Mouse (Mus musculus) forebrain, embryonic 15.5 days (tissue): ENCODE measurements at regions not wholly inside any gene's neighbourhood (a gene's known extent, or its start where the extent isn't known, plus 50 kb on each side); places are given as distances from the start of the nearest gene placed in this dataset.
A peak's percentile ranks its signal among the peaks of the same experiment; 100 is the strongest.

Experiments
- ATAC-seq: fragments of 200-750 bp; cut with Nextera tagmentation; replicated peaks from 2 replicates; pipeline ENCODE4 v1.8.0; 2017; ENCODE audit warnings: mild to moderate bottlenecking, moderate TSS enrichment, moderate library complexity
- H3K27ac ChIP-seq: fragments of 300-500 bp; sonication (generic); replicated peaks from 2 replicates; pipeline ENCODE4 v1.5.1; 2015; ENCODE audit warnings: mild to moderate bottlenecking, inconsistent platforms
- H3K27me3 ChIP-seq: fragments of 300-500 bp; sonication (generic); 2 replicates; pipeline ENCODE4 v1.6.1; 2015; ENCODE audit warnings: inconsistent platforms
- H3K36me3 ChIP-seq: fragments of 300-500 bp; sonication (generic); 2 replicates; pipeline ENCODE4 v1.6.1; 2015; ENCODE audit warnings: mild to moderate bottlenecking, inconsistent platforms
- H3K4me1 ChIP-seq: fragments of 300-500 bp; sonication (generic); 2 replicates; pipeline ENCODE4 v1.6.1; 2015; ENCODE audit warnings: inconsistent platforms
- H3K4me2 ChIP-seq: fragments of 300-500 bp; sonication (generic); replicated peaks from 2 replicates; pipeline ENCODE4 v1.6.1; 2015; ENCODE audit warnings: mild to moderate bottlenecking, inconsistent platforms
- H3K4me3 ChIP-seq: fragments of 300-500 bp; sonication (generic); 2 replicates; pipeline ENCODE4 v1.5.1; 2015; ENCODE audit warnings: mild to moderate bottlenecking, inconsistent platforms
- H3K9ac ChIP-seq: fragments of 300-500 bp; sonication (generic); replicated peaks from 2 replicates; pipeline ENCODE4 v1.6.1; 2015; ENCODE audit warnings: mild to moderate bottlenecking, inconsistent platforms
- H3K9me3 ChIP-seq: fragments of 300-500 bp; sonication (generic); 2 replicates; pipeline ENCODE4 v1.6.1; 2016; ENCODE audit warnings: inconsistent platforms
- WGBS: fragments of 180-500 bp; shearing (Covaris S2); methylation state at CpG from one replicate; pipeline ENCODE4 v1.1.7; 2015; ENCODE audit warnings: mixed read lengths; 5-methylcytosine and 5-hydroxymethylcytosine counted together

- H3K36me3 ChIP-seq: no peaks in the 10 kb centered on the region
- H3K27ac ChIP-seq: no peak overlapping the region
- 63% methylated on average over 12 of the region's 12 CpGs for WGBS
- no peak overlapping the region for H3K4me3 ChIP-seq
- no peak for ATAC-seq
- H3K4me2 ChIP-seq: no peak overlapping the region
- no peak overlapping the region for H3K9ac ChIP-seq
- no peaks in the 10 kb centered on the region for H3K9me3 ChIP-seq
- no peaks in the 10 kb centered on the region for H3K27me3 ChIP-seq
- H3K4me1 ChIP-seq: no peaks in the 10 kb centered on the region
These were observed 108.0 kb upstream of the Bach2 start for GRCm38 (mm10) chr4:32130594-32130993.

DNA sequence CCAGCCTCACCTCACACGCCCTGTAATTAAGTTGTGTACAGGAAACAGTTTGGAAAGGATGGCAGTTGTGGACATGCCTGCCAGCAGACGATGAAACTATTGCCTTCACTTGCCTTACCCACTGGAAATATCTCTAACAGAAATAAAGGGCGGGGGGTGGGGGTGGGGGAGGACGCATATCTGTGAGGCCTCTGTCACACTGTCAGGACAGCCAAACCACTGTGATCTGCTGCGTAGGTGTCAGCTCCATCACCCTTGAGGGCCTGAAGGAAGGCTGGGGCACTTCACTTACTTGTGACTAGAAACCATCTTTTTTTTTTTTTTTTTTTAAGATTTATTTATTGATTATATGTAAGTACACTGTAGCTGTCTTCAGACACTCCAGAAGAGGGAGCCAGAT lies 106.8 kb upstream of the Bach2 start:
- no peak for ATAC-seq
- H3K9ac ChIP-seq: no peak overlapping the region
- H3K27me3 ChIP-seq: no peaks in the 10 kb centered on the region
- H3K4me1 ChIP-seq: no peaks in the 10 kb centered on the region
- H3K9me3 ChIP-seq: no peaks in the 10 kb centered on the region
- H3K4me3 ChIP-seq: no peak overlapping the region
- H3K4me2 ChIP-seq: no peak overlapping the region
- 93% methylated on average over 5 of the region's 5 CpGs for WGBS
- no peak overlapping the region for H3K27ac ChIP-seq
- H3K36me3 ChIP-seq: no peaks in the 10 kb centered on the region

DNA sequence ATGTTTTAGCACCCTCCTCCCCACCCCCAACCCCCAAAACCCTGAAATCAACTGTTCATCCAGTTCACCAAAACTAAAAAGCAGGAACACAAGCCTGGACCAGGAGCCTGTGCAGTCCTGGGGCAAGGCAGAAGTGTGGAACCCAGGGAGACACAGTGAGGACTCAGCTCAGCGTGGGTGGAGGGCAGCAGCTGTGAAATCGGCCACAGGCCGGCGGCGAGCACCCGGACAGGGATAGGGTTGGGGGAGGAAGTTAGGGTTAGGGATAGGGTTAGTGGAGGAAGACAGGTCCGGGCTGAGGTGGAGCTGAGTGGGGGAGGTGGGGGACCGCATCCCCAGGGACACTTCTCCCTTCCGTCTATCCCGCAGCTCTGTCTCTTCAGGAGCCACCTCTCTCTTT lies 102.5 kb upstream of the Bach2 start:
- Histone ChIP-seq H3K4me3 (no peak overlapping the region), H3K36me3 (no peaks in the 10 kb centered on the region), H3K4me2 (no peak overlapping the region), H3K27me3 (no peaks in the 10 kb centered on the region), H3K27ac (no peak overlapping the region), H3K9ac (no peak overlapping the region), H3K9me3 (no peaks in the 10 kb centered on the region), H3K4me1 (peaks cover 5% of the 10 kb centered on the region; the same call in 1 of the 2 replicates)
- 76% methylated on average over 7 of the region's 10 CpGs for WGBS
- no peak for ATAC-seq

- Histone ChIP-seq H3K27me3 (no peaks in the 10 kb centered on the region), H3K9ac (no peak overlapping the region), H3K9me3 (no peaks in the 10 kb centered on the region), H3K4me3 (no peak overlapping the region), H3K4me2 (no peak overlapping the region), H3K4me1 (peaks cover 5% of the 10 kb centered on the region; the same call in 1 of the 2 replicates), H3K36me3 (no peaks in the 10 kb centered on the region), H3K27ac (no peak overlapping the region)
- no peak for ATAC-seq
These were observed 101.4 kb upstream of the Bach2 start for GRCm38 (mm10) chr4:32137243-32137642.

GRCm38 (mm10) chr4:32137966-32138365 lies 100.6 kb upstream of the Bach2 start:
- no peak overlapping the region for H3K27ac ChIP-seq
- no peak overlapping the region for H3K4me3 ChIP-seq
- H3K27me3 ChIP-seq: no peaks in the 10 kb centered on the region
- H3K4me2 ChIP-seq: no peak overlapping the region
- peaks cover 5% of the 10 kb centered on the region; the same call in 1 of the 2 replicates for H3K4me1 ChIP-seq
- 0 out of 2 replicates have a peak, but pooled peaks have one; percentile 46 for ATAC-seq
- WGBS: 52% methylated on average over 10 of the region's 10 CpGs
- H3K36me3 ChIP-seq: no peaks in the 10 kb centered on the region
- no peaks in the 10 kb centered on the region for H3K9me3 ChIP-seq
- no peak overlapping the region for H3K9ac ChIP-seq

- Histone ChIP-seq H3K9ac (no peak overlapping the region), H3K9me3 (no peaks in the 10 kb centered on the region), H3K4me2 (no peak overlapping the region), H3K4me1 (peaks cover 5% of the 10 kb centered on the region; the same call in 1 of the 2 replicates), H3K4me3 (no peak overlapping the region), H3K27ac (no peak overlapping the region), H3K27me3 (no peaks in the 10 kb centered on the region), H3K36me3 (no peaks in the 10 kb centered on the region)
- 75% methylated on average over 6 of the region's 6 CpGs for WGBS
- ATAC-seq: no peak
These were observed 99.0 kb upstream of the Bach2 start for GRCm38 (mm10) chr4:32139586-32139985.

DNA sequence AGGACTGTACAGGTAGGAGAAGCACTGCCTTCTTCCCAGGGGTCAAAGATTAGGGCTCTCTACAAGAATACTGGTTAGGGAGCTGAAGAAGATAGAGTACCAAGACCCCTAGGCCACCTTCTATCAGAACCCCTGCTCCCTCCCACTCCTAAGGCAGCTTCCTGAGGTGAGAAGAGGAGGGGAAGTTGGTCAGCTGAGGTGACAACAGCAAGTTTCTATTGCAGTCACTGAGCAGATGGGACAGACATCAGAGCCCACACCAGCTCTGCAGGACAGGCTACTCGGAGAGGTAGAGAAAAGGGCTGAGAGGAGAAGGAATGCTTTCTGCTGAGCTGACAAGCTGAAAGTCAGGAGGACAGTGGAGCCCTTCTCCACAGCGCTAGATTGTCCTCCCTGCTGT lies 98.5 kb upstream of the Bach2 start:
- Histone ChIP-seq H3K36me3 (no peaks in the 10 kb centered on the region), H3K9me3 (no peaks in the 10 kb centered on the region), H3K27ac (no peak overlapping the region), H3K27me3 (no peaks in the 10 kb centered on the region), H3K4me2 (no peak overlapping the region), H3K4me1 (peaks cover 5% of the 10 kb centered on the region; the same call in 1 of the 2 replicates), H3K4me3 (no peak overlapping the region), H3K9ac (no peak overlapping the region)
- WGBS: 84% methylated on average over 2 of the region's 2 CpGs
- ATAC-seq: no peak

DNA sequence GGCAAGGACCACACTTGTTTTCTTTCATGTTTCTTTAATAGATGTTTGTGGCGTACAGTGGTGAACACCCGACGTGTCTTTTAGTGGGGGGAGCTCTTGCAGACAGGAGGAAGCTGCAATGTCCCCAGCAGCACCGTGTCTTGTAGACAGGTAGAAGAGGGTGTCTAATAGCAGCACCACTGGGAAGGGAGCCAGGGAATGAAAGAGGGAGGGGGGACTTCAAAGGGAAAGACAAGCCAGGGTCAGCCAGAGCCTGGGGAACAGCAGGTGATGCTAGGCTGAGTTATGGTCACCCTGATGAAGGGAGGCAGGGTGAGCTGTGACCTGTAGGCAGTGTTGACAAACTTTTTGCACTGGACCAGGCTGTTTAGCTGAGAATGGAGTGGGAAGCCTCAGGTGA lies 96.4 kb upstream of the Bach2 start:
- no peak overlapping the region for H3K9ac ChIP-seq

GRCm38 (mm10) chr4:32147146-32147545 lies 91.5 kb upstream of the Bach2 start:
- Histone ChIP-seq H3K9ac (no peak overlapping the region), H3K4me2 (no peak overlapping the region), H3K4me1 (no peaks in the 10 kb centered on the region), H3K36me3 (no peaks in the 10 kb centered on the region), H3K4me3 (no peak overlapping the region), H3K27me3 (no peaks in the 10 kb centered on the region), H3K27ac (no peak overlapping the region), H3K9me3 (no peaks in the 10 kb centered on the region)
- ATAC-seq: no peak
- WGBS: 41% methylated on average over 1 of the region's 1 CpGs

More for the DNA sequence above, 96.4 kb upstream of the Bach2 start:
- no peaks in the 10 kb centered on the region for H3K27me3 ChIP-seq
- H3K36me3 ChIP-seq: no peaks in the 10 kb centered on the region
- WGBS: 62% methylated on average over 4 of the region's 4 CpGs
- peaks cover 5% of the 10 kb centered on the region; the same call in 1 of the 2 replicates for H3K4me1 ChIP-seq
- no peaks in the 10 kb centered on the region for H3K9me3 ChIP-seq
- H3K4me2 ChIP-seq: no peak overlapping the region
- ATAC-seq: no peak
- H3K4me3 ChIP-seq: no peak overlapping the region
- no peak overlapping the region for H3K27ac ChIP-seq

DNA sequence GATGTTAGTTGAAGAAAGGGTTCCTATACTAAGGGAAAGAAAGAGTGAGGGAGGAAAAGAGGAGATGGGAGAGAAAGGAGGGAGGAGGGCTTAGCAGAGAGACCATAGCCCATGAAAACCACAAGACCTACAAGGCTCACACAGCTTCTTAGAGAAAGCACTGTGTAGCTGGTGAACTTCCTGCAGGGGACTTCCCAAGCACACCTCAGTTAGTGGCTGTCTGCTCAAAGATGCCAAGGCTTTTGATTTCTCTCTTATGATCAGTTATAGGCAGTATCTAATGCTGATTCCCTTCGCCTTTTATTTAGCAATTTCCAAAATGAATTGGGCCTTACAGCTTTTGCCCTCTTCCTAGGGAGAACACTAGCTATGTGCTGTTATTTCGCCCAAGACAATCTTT lies 90.0 kb upstream of the Bach2 start:
- Histone ChIP-seq H3K9ac (no peak overlapping the region), H3K27me3 (no peaks in the 10 kb centered on the region), H3K4me1 (no peaks in the 10 kb centered on the region), H3K4me2 (no peak overlapping the region), H3K9me3 (no peaks in the 10 kb centered on the region), H3K4me3 (no peak overlapping the region), H3K27ac (no peak overlapping the region), H3K36me3 (no peaks in the 10 kb centered on the region)
- no peak for ATAC-seq
- 88% methylated on average over 2 of the region's 2 CpGs for WGBS

- H3K9me3 ChIP-seq: no peaks in the 10 kb centered on the region
- no peak for ATAC-seq
- H3K9ac ChIP-seq: no peak overlapping the region
- H3K4me1 ChIP-seq: no peaks in the 10 kb centered on the region
- H3K4me2 ChIP-seq: no peak overlapping the region
- no peak overlapping the region for H3K27ac ChIP-seq
- no peak overlapping the region for H3K4me3 ChIP-seq
- no peaks in the 10 kb centered on the region for H3K36me3 ChIP-seq
- 83% methylated on average over 7 of the region's 7 CpGs for WGBS
- no peaks in the 10 kb centered on the region for H3K27me3 ChIP-seq
These were observed 89.4 kb upstream of the Bach2 start for GRCm38 (mm10) chr4:32149171-32149570.

GRCm38 (mm10) chr4:32153356-32153755 lies 85.2 kb upstream of the Bach2 start:
- Histone ChIP-seq H3K27ac (no peak overlapping the region), H3K9ac (no peak overlapping the region), H3K9me3 (no peaks in the 10 kb centered on the region), H3K4me2 (no peak overlapping the region), H3K36me3 (no peaks in the 10 kb centered on the region), H3K27me3 (no peaks in the 10 kb centered on the region), H3K4me1 (no peaks in the 10 kb centered on the region), H3K4me3 (no peak overlapping the region)
- 76% methylated on average over 4 of the region's 4 CpGs for WGBS
- ATAC-seq: peak; percentile 79

DNA sequence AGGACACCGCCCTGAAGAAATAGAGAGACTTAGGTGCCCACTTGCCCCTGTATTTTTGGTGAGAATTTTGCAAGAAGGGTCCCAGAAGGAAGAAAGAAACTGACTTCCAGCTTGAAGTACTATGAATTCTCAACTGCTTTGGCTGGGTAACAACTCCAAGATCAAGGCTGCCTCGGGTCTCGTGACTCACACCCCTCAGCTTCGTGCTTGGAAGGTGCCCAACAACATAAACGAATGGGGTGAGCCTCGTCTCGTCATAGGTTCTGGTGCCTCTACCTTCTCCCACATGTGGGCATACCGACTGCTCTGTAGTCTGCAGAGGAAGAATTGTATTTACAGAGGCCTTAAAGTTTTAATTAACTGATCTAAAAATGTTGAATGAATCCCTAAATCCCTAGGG lies 81.6 kb upstream of the Bach2 start:
- H3K9me3 ChIP-seq: no peaks in the 10 kb centered on the region
- WGBS: 64% methylated on average over 8 of the region's 8 CpGs
- H3K27me3 ChIP-seq: no peaks in the 10 kb centered on the region
- ATAC-seq: no peak
- H3K27ac ChIP-seq: no peak overlapping the region
- H3K4me2 ChIP-seq: no peak overlapping the region
- H3K9ac ChIP-seq: no peak overlapping the region
- no peaks in the 10 kb centered on the region for H3K36me3 ChIP-seq
- no peak overlapping the region for H3K4me3 ChIP-seq
- H3K4me1 ChIP-seq: peaks cover 10% of the 10 kb centered on the region
